Mouse (Mus musculus): ENCODE data around the gene Neurl1b.
A peak's percentile ranks its signal among the peaks of the same experiment; 100 is the strongest.

Neurl1b gene

GRCm38 (mm10) chr17:26396765-26397164 is 17.9 kb upstream of the Neurl1b start:
- peak; percentile 62; the same call in 1 of the 2 replicates for ATAC-seq (ENCODE audit: low TSS enrichment)

DNA sequence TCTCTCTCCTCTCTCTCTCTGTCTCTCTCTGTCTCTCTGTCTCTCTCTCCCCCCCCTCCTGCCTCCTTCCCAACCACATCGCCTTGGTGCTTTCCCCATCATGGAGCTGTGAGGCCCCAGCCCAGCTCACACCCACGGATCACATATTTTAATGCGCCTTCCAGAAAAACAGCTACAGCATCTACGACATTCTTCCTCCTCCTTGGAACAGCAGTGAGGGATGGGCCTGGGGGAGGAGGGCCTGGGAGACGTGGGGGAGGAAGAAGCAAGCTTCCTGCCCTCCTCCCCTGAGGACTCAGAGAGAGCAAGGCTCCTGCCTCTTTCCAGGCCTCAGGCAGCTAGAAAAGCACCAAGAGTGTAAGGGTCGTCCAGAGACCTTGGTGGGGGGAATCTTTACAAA is 17.3 kb upstream of the Neurl1b start:
- ATAC-seq (ENCODE audit: low TSS enrichment), result peak; percentile 93

DNA sequence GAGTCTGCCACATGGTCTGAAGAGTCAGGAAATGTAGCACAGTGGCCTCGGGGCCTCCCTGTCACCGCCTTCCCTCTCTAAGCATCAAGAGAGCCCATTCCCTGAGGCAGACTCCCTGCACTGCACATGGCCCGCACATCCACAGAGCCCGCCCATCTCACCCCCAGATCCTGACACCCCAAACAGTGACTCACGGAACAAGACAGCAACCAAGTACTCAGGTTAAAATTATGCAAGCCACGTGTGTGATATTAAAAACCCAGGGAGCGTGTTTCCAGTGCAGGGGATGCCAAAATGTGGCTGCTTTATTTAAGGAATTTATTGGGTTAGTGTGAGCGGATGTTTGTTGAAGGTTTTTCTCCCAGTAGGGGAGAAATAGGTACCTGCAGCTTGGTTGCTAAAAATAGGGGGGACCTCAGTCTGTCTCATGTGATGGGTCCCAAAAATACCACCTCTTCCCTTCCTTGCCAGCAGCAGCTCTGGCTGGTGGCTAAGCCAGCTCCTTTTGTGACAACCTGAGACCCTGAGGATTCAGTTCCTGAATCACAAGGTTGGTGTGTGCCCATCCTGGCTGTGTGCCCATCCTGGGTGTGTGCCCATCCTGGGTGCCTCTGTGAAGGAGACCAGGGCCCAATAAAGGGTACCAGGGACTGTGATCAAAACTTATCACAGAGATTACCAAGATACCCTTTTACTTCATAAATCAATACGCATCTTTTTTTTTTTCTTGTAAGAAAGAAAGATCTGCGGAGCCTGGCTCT is 9.1 kb upstream of the Neurl1b start:
- peak; percentile 94 for ATAC-seq (ENCODE audit: low TSS enrichment)

DNA sequence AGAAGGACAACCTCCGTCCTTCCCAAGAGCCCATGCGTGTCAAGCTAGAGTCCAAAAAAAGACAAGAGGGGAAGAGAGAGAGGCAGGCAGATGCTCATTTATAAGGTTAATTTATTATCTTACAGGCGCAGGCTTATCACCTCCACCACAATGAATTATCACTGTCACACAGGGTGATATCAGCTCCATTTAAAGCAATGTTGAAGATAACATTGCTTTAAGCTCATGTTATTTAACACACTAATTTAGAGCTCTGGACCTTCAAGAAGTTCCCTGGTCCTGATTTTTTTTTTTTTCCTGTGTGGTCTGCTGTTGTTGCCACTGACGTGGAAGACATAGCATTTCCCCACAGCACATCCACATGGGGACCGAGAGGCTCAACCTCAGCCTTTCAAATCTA is 1.7 kb upstream of the Neurl1b start:
- no peak for ATAC-seq (ENCODE audit: low TSS enrichment)

DNA sequence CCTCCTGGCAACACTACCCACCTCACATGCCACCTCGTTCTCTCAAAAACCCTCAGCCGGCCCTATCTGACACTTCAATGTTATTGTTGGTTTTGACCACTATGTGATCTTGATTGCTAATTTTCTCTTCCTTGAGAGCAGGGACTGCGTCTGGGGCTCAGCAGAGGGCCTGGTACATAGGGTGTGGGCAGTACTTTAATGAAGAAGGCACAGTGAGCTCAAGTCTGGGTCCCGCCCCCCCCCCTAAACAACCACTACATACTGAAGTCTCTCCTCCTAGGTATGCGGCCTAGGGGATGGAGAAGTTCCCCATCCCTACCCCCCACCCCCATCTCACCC is 476 bp upstream of the Neurl1b start:
- ATAC-seq (ENCODE audit: low TSS enrichment), result no peak

GRCm38 (mm10) chr17:26415355-26415865 is 781 bp downstream of the Neurl1b start:
- ATAC-seq (ENCODE audit: low TSS enrichment), result no peak

DNA sequence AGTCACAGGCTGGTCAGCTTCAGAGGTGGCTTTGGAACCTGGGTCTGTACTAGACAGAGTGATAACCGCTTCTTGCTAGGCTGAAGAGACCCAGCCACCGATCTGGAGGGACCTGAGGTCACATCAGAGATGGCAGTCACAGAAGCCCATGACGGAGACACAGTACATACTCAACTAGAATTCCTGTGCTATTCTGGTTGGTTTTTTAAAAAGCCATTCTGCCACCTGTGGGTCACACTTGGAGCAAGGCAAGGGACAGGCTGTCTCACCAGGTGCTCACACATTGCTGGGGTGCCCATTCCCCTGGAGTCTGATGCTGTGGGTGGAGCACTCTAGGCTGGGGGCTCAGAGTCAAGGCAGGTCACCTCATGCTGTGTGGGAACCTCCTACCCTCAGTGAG is 1.5 kb downstream of the Neurl1b start:
- no peak for ATAC-seq (ENCODE audit: low TSS enrichment)

DNA sequence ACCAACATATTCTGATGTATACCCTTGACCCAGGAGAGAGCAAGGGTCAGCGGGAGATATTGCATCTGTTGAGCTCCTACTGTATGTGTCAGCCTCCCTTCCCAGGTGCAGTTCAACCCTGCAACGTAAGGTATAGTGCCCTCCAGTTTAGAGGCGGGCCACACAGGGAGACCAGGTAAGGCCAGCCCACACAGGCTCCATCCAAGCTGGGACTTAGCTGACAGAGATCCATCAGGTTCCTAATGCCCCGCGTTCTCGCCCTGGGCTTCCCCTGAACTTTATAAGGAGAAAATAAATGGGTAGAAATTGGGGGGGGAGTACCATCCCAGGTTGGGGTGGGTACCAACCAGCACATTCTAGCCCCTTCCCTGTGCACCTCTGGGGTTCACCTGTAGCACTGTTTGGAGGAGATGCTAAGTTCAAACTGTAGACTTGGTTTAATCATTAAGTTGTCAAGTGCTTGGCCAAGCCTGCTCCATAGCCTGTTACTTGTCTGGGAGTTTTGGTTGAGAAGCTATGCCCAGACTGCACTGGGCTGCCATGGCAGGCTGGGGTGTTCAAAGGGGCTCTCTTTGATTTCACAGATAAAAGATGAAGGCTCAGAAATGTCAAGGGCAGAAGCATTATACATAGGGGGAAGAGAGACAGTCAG is 3.3 kb downstream of the Neurl1b start:
- no peak for ATAC-seq (ENCODE audit: low TSS enrichment)

GRCm38 (mm10) chr17:26420491-26421247 is 6.0 kb downstream of the Neurl1b start:
- peak; percentile 32; the same call in 1 of the 2 replicates for ATAC-seq (ENCODE audit: low TSS enrichment)

- ATAC-seq (ENCODE audit: low TSS enrichment), result no peak
Measured at GRCm38 (mm10) chr17:26421561-26421960, 6.9 kb downstream of the Neurl1b start.

DNA sequence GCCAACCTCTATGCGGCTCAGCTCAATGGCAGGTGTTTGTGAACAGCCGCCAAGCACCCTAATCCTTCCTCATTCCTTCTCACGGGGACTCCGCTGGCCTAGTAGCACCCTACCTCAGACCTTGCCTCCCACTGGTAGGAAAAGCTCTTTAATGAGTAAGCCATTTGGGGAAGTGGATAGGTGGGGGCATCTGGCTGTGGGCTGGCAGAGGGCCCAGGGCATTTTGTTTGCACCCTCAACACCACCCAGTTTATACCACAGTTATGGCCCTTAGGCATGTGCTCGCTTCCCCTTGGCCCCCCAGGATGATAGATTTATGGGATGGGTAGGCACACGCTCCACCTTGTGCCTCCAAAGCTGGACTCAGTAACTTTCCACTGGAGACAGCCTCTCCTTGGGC is 7.8 kb downstream of the Neurl1b start:
- ATAC-seq (ENCODE audit: low TSS enrichment), result no peak

DNA sequence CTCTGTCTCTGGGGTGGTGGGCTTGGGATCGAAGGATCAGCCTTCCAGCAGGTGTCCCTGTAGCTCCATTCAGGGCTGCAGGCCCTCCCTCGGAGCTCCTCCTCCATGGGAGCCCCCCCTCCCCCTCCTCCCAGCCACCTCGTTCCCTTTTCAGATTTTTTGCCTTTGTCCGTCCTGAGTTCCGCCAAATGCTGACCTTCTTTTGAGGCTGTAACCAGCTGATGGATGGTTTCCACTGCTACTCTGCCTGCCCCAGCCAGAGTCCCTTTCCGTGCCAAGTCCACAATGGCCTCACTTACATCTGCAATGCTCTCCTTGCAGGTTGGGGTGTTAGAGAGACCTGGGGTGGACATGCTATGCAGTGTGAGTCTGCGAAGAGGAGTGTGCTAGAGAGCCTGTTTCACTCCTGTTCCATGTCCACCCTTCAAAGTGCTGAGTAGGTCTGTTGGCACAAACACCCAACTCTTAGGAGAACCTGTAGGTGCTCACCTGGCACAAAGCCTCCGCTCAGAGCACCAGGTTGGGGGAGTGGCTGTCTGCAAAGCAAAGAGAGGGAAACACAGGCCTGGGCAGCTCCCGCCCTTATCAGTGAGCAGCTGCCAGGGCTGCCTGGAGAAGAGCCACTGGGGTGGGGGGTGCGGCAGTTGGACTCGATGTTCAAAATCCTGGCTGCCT is 9.5 kb downstream of the Neurl1b start:
- no peak for ATAC-seq (ENCODE audit: low TSS enrichment)

- no peak for ATAC-seq (ENCODE audit: low TSS enrichment)
Measured at GRCm38 (mm10) chr17:26424973-26425735, 10.5 kb downstream of the Neurl1b start.

- ATAC-seq (ENCODE audit: low TSS enrichment), result no peak
Measured at GRCm38 (mm10) chr17:26433295-26433694, 18.7 kb downstream of the Neurl1b start.

- ATAC-seq (ENCODE audit: low TSS enrichment), result peak; percentile 38; the same call in 1 of the 2 replicates
Measured at GRCm38 (mm10) chr17:26437089-26437815, 22.6 kb downstream of the Neurl1b start.

DNA sequence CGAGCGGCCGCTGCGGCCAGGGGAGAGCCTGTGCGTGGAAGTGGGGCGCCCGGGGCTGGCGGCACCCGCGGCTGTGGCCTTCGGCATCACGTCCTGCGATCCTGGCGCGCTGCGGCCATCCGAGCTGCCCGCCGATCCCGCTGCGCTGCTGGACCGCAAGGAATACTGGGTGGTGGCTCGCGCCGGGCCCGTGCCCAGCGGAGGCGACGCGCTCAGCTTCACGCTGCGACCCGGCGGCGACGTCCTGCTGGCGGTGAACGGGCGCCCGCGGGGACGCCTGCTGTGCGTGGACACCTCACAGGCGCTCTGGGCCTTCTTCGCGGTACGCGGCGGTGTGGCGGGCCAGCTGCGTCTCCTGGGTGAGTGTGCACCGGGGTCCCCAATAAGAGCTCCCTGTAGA is 24.4 kb downstream of the Neurl1b start:
- ATAC-seq (ENCODE audit: low TSS enrichment), result no peak

- no peak for ATAC-seq (ENCODE audit: low TSS enrichment)
Measured at GRCm38 (mm10) chr17:26441024-26441423, 26.4 kb downstream of the Neurl1b start.

DNA sequence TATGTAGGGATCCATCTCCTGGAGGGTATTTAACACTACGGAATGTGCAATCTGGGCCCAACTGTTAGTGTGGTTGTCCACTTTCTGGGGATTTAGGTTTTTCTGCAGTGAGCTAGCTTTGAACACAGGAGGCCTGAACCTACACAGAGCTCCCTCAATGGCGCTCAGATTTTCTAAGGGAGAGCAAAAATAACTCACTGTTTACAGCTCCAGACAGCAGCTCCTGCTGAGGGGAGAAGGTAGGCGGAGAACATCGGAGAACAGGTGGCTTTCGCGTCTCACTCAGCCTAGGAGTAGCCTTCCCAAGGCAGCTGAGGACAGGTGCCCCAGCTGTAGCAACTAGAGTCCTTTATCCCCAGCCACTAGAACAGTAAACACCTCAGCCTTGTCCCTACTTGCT is 27.6 kb downstream of the Neurl1b start:
- ATAC-seq (ENCODE audit: low TSS enrichment), result peak; percentile 72

DNA sequence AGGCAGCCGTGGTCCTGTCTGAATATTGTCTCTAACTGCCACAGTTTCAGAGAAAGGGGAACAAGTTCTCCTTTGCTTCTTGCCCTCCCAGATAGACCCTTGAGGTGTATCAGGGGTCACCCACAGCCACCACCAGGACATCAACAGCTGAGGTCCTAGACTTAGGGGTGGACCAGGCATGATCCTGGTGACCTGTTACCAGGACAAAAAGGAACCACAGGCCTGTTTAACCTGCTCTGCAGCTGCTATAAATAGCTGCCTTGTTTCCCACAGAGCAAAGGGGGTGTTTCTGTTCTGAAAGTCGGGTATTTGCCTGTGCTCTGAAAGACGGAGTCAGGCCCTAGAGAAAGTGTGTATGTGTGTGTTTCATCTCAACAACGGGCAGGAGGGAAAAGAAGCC is 29.2 kb downstream of the Neurl1b start:
- ATAC-seq (ENCODE audit: low TSS enrichment), result no peak

GRCm38 (mm10) chr17:26449472-26449871 is 34.8 kb downstream of the Neurl1b start:
- ATAC-seq (ENCODE audit: low TSS enrichment), result no peak
